ENCODE assay signal across 14 mouse cellular contexts in the genomic region with DNA sequence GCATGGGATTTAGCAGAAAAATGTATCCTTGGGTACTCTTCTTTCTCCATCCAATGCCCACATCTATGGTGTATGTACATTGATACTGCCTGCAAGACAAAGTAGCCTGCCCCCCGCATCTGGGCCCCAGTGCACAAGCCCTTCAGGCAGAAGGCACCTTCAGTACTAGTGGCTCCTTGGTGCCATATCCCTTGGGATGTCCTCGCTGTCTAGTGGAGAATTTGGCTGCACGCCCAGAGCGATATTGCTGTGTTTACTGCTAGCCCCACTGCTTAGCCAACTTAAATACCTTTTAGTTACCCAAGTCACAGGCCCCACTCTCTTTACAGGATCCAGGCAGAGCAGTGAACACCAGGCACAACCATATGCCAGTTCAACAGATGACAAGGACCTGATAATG.
"Had no signal": no experiment of that assay in that cellular context is flagged by ENCODE, and none has a peak within 500 bp of the region (broad histone marks: within the 10 kb centered on the region; RNA-seq: fewer than 3 reads in every experiment).

No protein-coding gene starts in this region.

- ATAC-seq: intestine, embryonic 15.5 days had no signal

- H3K4me3 ChIP-seq: intestine, embryonic 15.5 days; kidney, embryonic 15.5 days; limb, embryonic 13.5 days; midbrain, embryonic 10.5 days; myocyte; neural tube, embryonic 12.5 days had no signal

- H3K36me3 ChIP-seq: intestine, embryonic 15.5 days; kidney, embryonic 15.5 days; limb, embryonic 13.5 days; midbrain, embryonic 10.5 days; neural tube, embryonic 12.5 days had no signal

- H3K27me3 ChIP-seq: intestine, embryonic 15.5 days; kidney, embryonic 15.5 days; limb, embryonic 13.5 days; neural tube, embryonic 12.5 days had no signal

- H3K9me3 ChIP-seq: intestine, embryonic 15.5 days; kidney, embryonic 15.5 days; limb, embryonic 13.5 days; midbrain, embryonic 10.5 days; neural tube, embryonic 12.5 days had no signal

- H3K4me1 ChIP-seq: intestine, embryonic 15.5 days; kidney, embryonic 15.5 days; limb, embryonic 13.5 days; neural tube, embryonic 12.5 days had no signal

- DNase-seq: kidney, adult 18-20 months; kidney, postnatal 25 days; lung, postnatal 36 days; midbrain, embryonic 14.5 days; retina, postnatal 1 day; right cerebral cortex, postnatal 4 days; thymus, postnatal 36 days had no signal

- H3K9ac ChIP-seq: intestine, embryonic 15.5 days; kidney, embryonic 15.5 days; limb, embryonic 13.5 days; liver, embryonic 14.5 days; neural tube, embryonic 12.5 days had no signal

- H3K4me2 ChIP-seq: intestine, embryonic 15.5 days; kidney, embryonic 15.5 days; limb, embryonic 13.5 days; neural tube, embryonic 12.5 days had no signal

- H3K27ac ChIP-seq: intestine, embryonic 15.5 days; kidney, embryonic 15.5 days; limb, embryonic 13.5 days; liver, embryonic 14.5 days; midbrain, embryonic 10.5 days; neural tube, embryonic 12.5 days had no signal
